Mouse (Mus musculus) left cerebral cortex, adult 18-20 months (tissue): ENCODE data around the gene Dctn1. TPM values are rescaled to one million over a fixed set of nuclear protein-coding genes. Genes with fewer than 3 reads are reported as not detected.
A peak's percentile ranks its signal among the peaks of the same experiment; 100 is the strongest.
"Not testable (repeated sequence)": the region's sequence is repeated elsewhere in the genome, so short reads cannot be mapped to it uniquely, and the experiment has no call there.

Experiments
- DNase-seq, 2 experiments: peaks; one replicate each; pipeline ENCODE4 v3.0.0; 2021 to 2022; ENCODE audit warnings: low spot score in 2 of 2, mixed read lengths in 1 of 2
- total RNA-seq, 2 experiments: library from RNA; stranded (reverse); gene quantifications; 2 replicates each; pipeline ENCODE4 v1.2.3; 2021

Dctn1 gene
- total RNA-seq, 2 experiments from 2014 or later, result 369 to 374 TPM

- no peak for DNase-seq
Measured at GRCm38 (mm10) chr6:83135571-83136161, 30.1 kb upstream of the Dctn1 start.

GRCm38 (mm10) chr6:83136291-83136880 lies 29.3 kb upstream of the Dctn1 start:
- no peak for DNase-seq

- DNase-seq, result no peak
Measured at GRCm38 (mm10) chr6:83136881-83137575, 28.7 kb upstream of the Dctn1 start.

- DNase-seq, result peak; percentile 58 to 60
Measured at GRCm38 (mm10) chr6:83137576-83137950, 28.2 kb upstream of the Dctn1 start.

GRCm38 (mm10) chr6:83138056-83138455 lies 27.7 kb upstream of the Dctn1 start:
- no peak for DNase-seq

- no peak for DNase-seq
Measured at GRCm38 (mm10) chr6:83140044-83140443, 25.7 kb upstream of the Dctn1 start.

GRCm38 (mm10) chr6:83141636-83142035 lies 24.1 kb upstream of the Dctn1 start:
- DNase-seq, result no peak

- DNase-seq, result peak; percentile 66 to 82
Measured at GRCm38 (mm10) chr6:83142211-83142731, 23.4 kb upstream of the Dctn1 start.

GRCm38 (mm10) chr6:83142886-83143285 lies 22.8 kb upstream of the Dctn1 start:
- DNase-seq, result peak; percentile 45 to 66

- DNase-seq, result no peak
Measured at GRCm38 (mm10) chr6:83145209-83145608, 20.5 kb upstream of the Dctn1 start.

GRCm38 (mm10) chr6:83145805-83146204 lies 19.9 kb upstream of the Dctn1 start:
- no peak for DNase-seq

- no peak for DNase-seq
Measured at GRCm38 (mm10) chr6:83147280-83147679, 18.4 kb upstream of the Dctn1 start.

- no peak for DNase-seq
Measured at GRCm38 (mm10) chr6:83151721-83152120, 14.0 kb upstream of the Dctn1 start.

- no peak for DNase-seq
Measured at GRCm38 (mm10) chr6:83153038-83153437, 12.7 kb upstream of the Dctn1 start.

- no peak for DNase-seq
Measured at GRCm38 (mm10) chr6:83153485-83153884, 12.2 kb upstream of the Dctn1 start.

- DNase-seq, result no peak
Measured at GRCm38 (mm10) chr6:83155552-83156238, 10.0 kb upstream of the Dctn1 start.

- peak; percentile 74 to 83 for DNase-seq
Measured at GRCm38 (mm10) chr6:83156259-83156684, 9.4 kb upstream of the Dctn1 start, which contains the start of the genes Wdr54 and 1700003E16Rik. TSS of gene Wdr54 (minus strand) at chr6:83156397. TSS of gene 1700003E16Rik (plus strand) at chr6:83156404.

GRCm38 (mm10) chr6:83159456-83159855 lies 6.3 kb upstream of the Dctn1 start:
- not testable (repeated sequence) for DNase-seq

- DNase-seq, result no peak
Measured at GRCm38 (mm10) chr6:83161442-83161841, 4.3 kb upstream of the Dctn1 start.

GRCm38 (mm10) chr6:83161921-83162641 lies 3.6 kb upstream of the Dctn1 start:
- DNase-seq, result no peak

GRCm38 (mm10) chr6:83162701-83163100 lies 3.0 kb upstream of the Dctn1 start:
- peak; percentile 63 to 72 for DNase-seq
